Mouse (Mus musculus) thymus, postnatal 14 days (tissue): ENCODE measurements around the gene Lrrc20.
A peak's percentile ranks its signal among the peaks of the same experiment; 100 is the strongest.
"Not testable (repeated sequence)": the region's sequence is repeated elsewhere in the genome, so short reads cannot be mapped to it uniquely, and the experiment has no call there.

ENCODE experiments used
- DNase-seq: peaks from one replicate; pipeline ENCODE4 v3.0.0; 2021

Gene Lrrc20

GRCm38 (mm10) chr10:61587241-61587849 lies 111.7 kb downstream of the Lrrc20 start:
- no peak for DNase-seq

- DNase-seq = no peak
Observed at GRCm38 (mm10) chr10:61597991-61598390, 122.4 kb downstream of the Lrrc20 start.

GRCm38 (mm10) chr10:61599556-61600114 lies 124.0 kb downstream of the Lrrc20 start:
- DNase-seq = no peak

- DNase-seq = peak; percentile 69
Observed at GRCm38 (mm10) chr10:61602283-61603033, 126.9 kb downstream of the Lrrc20 start.

GRCm38 (mm10) chr10:61604376-61605065 lies 128.9 kb downstream of the Lrrc20 start:
- no peak for DNase-seq

- not testable (repeated sequence) for DNase-seq
Observed at GRCm38 (mm10) chr10:61605381-61605780, 129.8 kb downstream of the Lrrc20 start.

- peak; percentile 67 for DNase-seq
Observed at GRCm38 (mm10) chr10:61605851-61606250, 130.2 kb downstream of the Lrrc20 start.

- DNase-seq = no peak
Observed at GRCm38 (mm10) chr10:61608233-61608632, 132.6 kb downstream of the Lrrc20 start.

GRCm38 (mm10) chr10:61610650-61611235 lies 135.1 kb downstream of the Lrrc20 start:
- DNase-seq = peak; percentile 33

GRCm38 (mm10) chr10:61614311-61614710 lies 138.7 kb downstream of the Lrrc20 start:
- DNase-seq = no peak

- no peak for DNase-seq
Observed at GRCm38 (mm10) chr10:61618528-61618927, 142.9 kb downstream of the Lrrc20 start.

- no peak for DNase-seq
Observed at GRCm38 (mm10) chr10:61621681-61622080, 146.1 kb downstream of the Lrrc20 start.

- not testable (repeated sequence) for DNase-seq
Observed at GRCm38 (mm10) chr10:61623874-61624273, 148.3 kb downstream of the Lrrc20 start.

GRCm38 (mm10) chr10:61624771-61625170 lies 149.2 kb downstream of the Lrrc20 start:
- DNase-seq = no peak

- DNase-seq = peak; percentile 14
Observed at GRCm38 (mm10) chr10:61625381-61626257, 150.0 kb downstream of the Lrrc20 start.

GRCm38 (mm10) chr10:61626551-61626950 lies 150.9 kb downstream of the Lrrc20 start:
- no peak for DNase-seq

GRCm38 (mm10) chr10:61627195-61627937 lies 151.8 kb downstream of the Lrrc20 start:
- no peak for DNase-seq

- no peak for DNase-seq
Observed at GRCm38 (mm10) chr10:61627938-61628250, 152.3 kb downstream of the Lrrc20 start.
